Mouse (Mus musculus): ENCODE measurements around the gene Serpinc1.
A peak's percentile ranks its signal among the peaks of the same experiment; 100 is the strongest.
"Not testable (repeated sequence)": the region's sequence is repeated elsewhere in the genome, so short reads cannot be mapped to it uniquely, and the experiment has no call there.

Gene Serpinc1

DNA sequence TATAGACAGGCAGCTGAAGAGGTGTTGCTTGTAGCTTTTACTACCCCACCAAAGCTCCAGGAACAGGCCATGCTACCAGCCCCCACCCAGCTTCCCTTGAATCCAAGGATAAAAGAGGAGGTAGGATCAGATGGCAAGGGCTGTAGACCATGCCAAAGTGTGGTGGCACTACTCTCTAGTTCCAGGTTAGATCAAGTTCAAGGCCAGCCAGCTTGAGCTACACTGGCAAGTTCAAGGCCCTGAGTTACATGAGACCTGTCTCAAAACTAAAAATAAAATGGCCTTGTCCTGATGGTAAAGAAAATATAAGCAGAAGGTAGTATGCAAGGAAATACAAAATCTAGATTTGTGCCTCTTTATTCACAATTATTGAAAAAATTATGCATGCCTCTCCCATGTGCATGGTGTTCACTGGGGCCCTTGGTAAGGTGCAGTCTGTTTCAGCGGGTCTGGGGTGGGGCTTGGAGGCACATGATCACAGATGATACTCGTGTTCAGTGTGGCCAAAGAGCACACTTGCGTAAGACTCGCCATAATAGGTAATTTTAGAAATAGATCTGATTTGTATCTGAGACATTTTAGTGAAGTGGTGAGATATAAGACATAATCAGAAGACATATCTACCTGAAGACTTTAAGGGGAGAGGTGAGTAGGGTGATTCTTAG, at the start of gene Serpinc1:
Gene Serpinc1, plus strand, starts transcription at position 515 of the 665 bp plus-strand sequence.
- DNase-seq (ENCODE audit: low read depth): no peak

DNA sequence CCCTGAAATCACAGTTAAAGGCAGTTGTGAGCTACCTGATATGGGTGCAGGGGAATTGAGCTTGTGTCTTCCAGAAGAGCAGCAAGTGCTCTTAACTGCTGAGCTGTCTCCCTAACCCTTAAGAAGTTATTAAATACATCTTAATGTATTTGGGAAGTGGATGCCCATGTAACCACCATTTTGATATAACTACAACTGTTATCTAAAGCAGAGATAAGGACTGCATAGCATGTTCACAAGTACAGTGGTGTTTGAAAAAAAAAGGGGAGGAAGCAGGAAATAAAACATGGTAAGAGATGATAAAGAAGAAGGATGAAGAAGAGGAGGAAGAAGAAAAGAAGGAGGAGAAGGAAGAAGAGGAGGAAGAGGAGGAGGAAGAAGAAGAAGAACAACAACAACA, 47.1 kb upstream of the Serpinc1 start:
- DNase-seq (ENCODE audit: low read depth): no peak

DNA sequence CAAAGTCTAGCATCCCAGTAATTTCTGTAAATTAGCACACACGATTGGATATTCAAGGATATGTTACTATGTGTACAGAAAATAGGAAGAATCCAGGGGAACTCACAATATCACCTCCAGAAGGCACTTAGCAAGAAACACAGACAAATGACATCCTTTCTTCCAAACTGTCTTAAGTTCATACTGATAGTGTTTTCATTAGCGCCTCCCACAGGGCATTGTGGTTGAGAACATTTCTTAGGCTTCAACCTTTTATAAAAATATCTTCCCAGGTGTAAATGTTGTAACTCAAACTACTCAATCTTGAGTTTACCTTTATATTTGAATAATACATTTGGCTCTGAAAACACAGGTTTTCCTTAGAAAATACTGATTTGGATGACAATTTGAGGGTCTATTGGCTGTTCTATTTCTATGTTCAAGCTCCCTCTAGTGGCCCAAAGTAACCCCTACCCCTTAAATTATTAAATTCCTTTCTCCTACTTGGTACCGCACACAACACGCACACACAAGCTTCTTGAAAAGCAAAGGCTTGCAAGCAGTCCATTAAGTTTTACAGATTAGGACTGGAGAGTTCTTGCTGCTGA, 44.4 kb upstream of the Serpinc1 start:
- peak; percentile 70 for DNase-seq (ENCODE audit: low read depth)

DNA sequence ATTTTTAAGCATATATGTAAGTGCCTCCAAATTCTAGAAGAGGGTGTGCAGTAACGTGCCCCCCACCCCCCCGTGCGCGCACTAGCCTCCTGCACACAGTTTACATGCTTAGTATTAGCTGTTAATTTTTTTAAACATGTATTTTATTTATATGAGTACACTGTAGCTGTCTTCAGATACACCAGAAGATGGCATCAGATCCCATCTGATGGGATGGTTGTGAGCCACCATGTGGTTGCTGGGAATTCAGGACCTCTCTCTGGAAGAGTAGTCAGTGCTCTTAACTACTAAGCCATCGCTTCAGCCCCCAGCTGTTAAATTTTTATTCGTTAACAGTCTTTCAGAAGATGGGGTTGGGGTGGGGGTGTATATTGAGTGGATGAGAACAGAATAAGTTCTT, 42.8 kb upstream of the Serpinc1 start:
- peak; percentile 47 for DNase-seq (ENCODE audit: low read depth)

DNA sequence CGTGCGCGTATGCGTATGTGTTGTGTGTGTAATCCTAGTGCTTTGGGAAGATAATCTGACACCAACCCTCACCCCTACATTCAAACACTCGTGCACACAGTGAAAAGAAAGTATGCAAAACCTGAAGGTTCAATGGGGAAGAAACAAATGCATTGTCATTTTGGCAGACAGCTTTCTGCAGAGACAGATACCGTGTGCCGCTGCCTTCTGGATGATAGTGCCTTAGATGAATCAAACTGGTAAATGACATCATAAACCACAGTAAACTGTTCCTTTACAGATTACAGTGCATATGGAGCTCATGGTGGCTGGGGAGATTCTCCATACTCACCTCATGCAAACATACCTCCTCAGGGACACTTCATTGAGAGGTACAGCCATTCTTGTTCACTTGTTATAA, 15.2 kb upstream of the Serpinc1 start:
- peak; percentile 28 for DNase-seq (ENCODE audit: low read depth)

DNA sequence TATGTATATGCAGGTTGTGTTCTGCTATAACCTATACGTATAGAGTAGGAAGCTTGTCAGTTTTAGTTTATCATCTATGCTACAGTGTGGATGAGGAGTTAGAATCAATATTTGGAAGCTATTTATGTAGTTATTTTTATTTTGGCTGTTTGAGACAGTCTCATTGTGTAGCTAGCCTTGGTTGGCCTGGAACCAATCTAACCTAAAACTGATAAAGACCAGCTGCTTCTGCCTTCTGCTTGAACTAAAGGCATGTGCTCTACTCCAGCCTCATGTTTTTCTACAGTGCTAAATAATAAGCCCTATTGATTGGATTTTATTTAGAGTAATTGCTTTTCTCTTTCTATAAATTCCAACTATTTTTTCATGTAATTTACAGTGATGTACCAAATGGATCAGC, 11.1 kb upstream of the Serpinc1 start:
- no peak for DNase-seq (ENCODE audit: low read depth)

DNA sequence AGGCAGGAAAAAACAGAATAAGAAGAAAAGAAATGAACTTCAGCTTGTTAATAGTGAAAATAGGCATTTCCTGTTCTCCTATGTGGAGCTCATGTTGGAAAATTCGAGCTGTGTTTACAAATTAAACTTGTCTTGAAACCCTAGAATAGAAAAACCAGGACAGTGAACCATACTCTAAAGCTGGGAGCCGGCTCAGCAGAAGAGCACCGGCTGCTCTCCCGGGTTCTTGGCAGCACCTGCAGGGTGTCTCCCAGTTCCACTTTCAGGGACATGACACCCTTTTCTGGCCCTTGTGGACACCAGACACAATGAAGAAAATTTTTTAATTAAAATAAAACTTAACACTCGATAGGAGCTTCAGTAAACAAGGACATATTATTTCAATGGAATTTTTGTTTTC, 9.7 kb upstream of the Serpinc1 start:
- no peak for DNase-seq (ENCODE audit: low read depth)

DNA sequence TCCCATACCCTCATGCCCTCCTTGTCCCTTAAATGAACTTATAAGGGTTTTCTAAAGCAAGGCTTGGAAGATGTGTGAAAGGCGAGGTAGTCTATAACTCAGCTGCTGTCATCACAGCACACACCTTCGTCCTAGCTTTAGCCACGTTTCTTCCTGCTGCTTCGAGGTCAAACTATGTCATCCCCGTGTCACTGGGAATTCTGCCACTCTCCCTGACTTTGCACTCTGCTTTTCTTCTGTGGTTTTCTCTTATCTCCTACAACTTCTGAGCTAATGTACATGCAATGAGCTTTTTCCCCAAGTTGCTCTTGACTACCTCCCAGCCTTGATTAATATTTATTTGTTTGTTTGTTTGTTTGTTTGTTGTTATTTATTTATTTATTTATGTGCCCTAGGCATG, 1.6 kb downstream of the Serpinc1 start:
- no peak for DNase-seq (ENCODE audit: low read depth)

DNA sequence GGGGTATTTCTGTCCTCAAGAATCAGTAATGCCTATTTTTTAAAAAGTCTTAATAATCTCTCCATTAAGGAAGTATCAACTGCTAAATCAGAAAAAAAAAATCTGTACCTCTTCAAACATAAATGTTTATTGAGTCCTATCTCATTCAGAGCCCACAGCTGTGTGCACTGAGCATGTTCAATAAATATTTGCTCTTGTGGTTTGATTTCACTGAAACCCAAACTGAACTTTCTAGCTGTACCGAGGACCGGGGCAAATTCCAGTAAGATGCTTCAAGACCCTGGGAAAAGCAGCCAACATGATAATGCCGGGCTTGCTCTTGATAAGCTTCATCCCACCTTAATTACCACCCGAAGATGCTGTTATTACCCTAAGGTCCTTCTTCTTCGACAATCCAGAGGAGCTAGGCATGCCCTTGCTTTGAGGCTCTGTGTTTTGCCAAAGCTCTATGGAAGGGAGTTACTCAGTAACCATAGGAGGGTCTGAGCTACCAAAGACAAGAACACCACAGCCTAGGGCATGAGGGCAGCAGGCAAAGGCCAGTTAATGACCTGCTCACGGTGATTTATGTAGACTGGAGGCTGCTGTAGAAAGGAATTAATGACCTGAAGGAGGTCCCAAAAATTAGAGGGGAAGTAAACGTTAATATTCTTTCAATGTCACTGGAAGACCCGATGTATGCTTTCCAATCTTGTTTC, 2.3 kb downstream of the Serpinc1 start:
- no peak for DNase-seq (ENCODE audit: low read depth)

DNA sequence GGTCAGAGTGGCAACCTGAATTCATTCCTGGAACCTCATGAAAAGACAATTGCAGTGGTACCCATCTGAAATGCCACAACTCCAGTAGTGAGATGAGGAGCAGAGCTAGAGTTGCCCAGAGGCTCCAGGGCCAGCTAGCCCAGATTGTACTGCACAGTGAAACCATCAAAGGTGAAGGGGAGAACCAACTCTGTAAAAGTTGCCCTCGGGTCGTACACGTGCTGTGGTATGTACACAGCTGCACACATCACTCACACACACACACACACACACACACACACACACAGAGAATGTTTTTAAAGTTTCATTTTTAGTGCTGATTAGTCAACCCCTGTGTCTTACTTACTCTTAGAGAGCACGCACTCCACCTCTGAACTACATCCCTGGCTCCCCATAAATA, 3.0 kb downstream of the Serpinc1 start:
- no peak for DNase-seq (ENCODE audit: low read depth)

DNA sequence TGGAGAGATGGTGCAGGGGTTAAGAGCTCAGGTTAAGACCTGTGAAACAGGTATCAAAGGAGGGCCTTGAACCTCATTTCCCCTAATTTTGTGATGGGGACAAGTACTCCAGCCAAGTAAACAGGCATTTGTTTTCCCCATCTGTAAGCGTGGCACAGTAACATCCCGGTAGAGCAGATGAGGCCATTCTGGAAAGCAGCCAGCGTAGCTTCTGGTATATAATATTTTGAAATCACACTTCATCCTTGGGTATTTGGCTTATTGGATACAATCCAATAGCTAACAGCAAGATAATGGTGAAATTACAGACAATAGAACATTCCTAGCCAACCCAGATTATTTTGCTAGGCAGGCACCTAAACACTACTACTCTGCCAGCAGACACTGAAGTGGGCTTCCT, 4.5 kb downstream of the Serpinc1 start:
- no peak for DNase-seq (ENCODE audit: low read depth)

DNA sequence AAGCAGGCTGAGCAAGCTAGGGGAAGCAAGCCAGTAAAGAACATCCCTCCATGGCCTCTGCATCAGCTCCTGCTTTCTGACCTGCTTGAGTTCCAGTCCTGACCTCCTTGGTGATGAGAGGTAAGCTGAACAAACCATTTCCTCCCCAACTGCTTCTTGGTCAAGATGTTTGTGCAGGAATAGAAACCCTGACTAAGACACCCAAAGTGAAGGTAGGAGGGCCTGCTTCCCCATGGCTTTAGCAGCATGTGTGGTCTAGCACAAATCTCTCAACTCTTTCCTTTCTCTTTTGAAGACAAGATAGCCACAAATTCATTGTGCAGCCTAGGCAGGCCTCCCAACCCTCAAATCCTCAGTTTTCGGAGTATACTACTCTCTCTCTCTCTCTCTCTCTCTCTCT, 6.3 kb downstream of the Serpinc1 start:
- not testable (repeated sequence) for DNase-seq (ENCODE audit: low read depth)

DNA sequence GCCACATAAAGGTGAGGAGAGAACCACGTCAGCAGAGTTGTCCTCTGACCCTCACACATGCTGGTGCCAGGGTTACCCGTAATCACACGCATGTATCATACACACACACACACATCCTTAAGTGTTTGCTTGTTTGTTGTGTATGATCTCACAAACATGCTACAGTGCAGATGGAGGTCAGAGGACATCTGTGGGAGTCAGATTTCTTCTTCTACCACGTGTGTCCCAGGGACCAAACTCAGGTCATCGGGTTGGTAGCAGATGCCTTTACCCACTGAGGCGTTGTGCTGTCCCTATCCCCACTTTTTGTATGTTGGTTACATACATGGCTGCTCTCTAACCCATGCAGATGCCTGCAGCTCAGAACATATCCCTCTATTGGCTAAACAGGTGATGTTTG, 7.1 kb downstream of the Serpinc1 start:
- DNase-seq (ENCODE audit: low read depth): no peak

DNA sequence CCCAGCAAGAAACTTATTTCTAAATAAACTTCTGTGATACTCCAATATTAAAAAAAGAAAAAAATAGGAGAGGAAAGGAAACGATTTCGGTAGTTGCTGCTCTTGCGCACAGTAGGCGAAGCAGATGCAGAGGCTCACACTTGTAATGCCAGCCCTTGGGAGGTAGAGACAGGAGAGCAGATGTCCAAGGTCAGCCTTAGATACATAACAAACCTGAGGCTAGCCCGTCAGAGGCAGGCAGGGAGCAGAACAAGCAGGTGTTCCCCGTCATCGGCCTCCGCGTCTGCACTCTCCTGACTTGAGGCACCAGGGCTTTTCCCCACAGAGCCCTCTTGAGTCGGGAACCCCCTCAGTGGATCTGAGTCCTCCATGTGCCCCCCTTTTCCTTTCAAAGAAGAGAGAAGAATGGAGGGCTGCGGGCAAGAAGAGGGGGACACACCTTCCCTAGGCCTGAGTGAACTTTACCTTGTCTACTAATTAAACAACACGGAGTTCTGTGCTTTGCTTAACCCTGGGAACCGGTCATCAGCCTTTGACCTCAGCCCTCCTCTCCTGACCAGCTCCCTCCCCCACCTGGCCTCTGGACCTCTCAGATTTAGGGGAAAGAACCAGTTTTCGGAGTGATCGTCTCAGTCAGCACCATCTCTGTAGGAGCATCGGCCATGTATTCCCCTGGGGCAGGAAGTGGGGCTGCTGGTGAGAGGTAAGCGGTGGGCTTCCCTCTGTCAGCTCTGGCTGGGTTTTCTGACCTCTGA, 8.7 kb downstream of the Serpinc1 start:
- no peak for DNase-seq (ENCODE audit: low read depth)

DNA sequence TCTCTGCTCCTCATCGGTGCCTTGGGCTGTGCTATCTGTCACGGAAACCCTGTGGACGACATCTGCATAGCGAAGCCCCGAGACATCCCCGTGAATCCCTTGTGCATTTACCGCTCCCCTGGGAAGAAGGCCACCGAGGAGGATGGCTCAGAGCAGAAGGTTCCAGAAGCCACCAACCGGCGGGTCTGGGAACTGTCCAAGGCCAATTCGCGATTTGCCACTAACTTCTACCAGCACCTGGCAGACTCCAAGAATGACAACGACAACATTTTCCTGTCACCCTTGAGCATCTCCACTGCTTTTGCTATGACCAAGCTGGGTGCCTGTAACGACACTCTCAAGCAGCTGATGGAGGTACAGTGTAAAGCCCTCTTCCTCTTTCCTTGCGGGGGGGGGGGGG, 11.0 kb downstream of the Serpinc1 start:
- no peak for DNase-seq (ENCODE audit: low read depth)

DNA sequence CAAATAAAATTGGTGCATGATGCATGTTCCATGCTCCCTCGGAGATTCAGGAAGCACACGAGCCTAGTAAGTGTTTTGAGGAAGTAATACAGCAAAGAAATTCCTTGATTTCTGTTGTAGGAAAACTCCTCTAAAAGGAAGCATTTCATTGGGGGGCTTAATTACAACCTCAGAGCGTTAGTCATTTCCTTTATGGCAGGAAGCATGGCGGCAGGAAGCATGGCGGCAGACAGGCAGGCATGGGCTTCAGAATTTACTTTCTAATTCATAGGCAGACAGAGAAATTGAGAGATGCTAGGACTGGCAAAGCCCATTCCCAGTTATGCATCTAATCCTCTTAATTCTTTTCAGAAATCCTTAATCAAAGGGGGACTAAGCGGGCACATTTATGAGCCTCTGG, 15.5 kb downstream of the Serpinc1 start:
- DNase-seq (ENCODE audit: low read depth): peak; percentile 66

DNA sequence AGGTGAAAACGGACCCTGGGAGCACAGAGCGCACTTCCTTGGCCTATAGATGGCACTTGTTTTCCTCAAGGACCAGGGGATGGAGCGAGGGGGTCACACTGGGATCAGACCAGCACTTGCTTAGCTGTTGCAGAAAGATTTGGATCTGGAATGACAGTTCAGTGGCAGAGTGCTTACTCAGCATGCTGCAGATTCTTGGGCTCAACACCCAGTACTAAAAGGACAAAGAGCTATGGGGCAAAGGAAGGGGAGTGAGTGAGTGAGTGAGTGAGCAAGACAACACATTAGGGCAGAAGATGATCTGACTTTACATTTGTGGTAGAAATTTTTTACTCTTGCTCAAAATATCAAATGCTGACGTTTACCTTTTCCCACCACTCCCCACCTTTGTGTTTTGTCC, 26.6 kb downstream of the Serpinc1 start:
- DNase-seq (ENCODE audit: low read depth): no peak

DNA sequence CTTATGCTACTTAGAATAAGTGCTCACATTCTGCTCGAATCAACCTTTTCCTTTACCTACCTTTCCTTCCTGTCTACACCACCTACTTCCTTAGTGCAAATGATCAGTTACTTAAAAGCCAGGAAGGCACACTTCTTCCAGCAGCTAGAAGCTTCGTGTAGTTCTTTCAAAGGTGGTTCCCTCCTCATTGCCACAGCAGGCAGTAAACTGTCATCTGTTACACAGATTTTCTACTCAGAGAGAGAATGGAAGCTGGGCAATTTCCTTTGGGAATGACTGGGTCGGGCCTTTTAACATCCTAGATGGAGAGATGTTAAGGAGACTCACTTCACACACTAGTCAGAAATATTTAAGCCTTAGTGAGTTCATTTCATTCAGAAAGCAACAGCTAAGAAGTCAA, 27.1 kb downstream of the Serpinc1 start:
- no peak for DNase-seq (ENCODE audit: low read depth)

DNA sequence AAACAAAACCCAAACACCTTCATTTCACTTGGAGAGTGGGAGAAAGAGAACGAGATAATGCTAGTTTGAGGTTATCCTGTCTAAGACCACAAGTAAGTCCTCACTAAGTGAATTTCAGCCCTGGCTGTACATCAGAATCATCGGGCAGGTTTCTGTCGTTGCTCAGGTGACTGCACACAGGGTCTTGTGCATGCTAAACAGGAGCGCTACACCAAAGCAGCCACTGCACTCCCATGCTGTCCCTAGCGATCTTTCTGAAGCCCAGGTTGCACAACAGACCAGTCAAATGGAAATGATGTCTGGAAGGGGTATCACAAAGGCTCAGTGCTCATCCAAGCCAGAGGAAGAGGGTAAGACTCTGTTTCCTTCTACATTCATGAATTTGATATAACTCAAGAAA, 28.1 kb downstream of the Serpinc1 start:
- no peak for DNase-seq (ENCODE audit: low read depth)

DNA sequence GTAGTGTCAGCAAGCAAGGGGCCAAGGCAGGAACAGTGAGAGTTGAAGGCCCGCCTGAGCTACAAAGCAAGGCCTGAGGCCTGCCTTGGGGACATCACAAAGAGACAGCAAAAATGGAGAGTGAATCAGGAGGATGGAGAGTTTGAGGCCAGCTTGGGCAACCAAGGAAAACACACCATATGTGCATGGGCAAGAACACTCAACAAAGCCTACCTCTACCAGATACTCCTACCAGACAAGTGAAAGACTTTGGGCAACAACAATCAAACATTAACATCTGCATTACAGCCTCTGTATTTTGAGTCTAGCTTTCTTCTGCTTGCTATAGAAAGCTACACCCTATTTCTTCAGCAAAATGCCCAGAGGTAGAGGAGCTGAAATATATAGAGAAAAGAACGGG, 29.7 kb downstream of the Serpinc1 start:
- no peak for DNase-seq (ENCODE audit: low read depth)

DNA sequence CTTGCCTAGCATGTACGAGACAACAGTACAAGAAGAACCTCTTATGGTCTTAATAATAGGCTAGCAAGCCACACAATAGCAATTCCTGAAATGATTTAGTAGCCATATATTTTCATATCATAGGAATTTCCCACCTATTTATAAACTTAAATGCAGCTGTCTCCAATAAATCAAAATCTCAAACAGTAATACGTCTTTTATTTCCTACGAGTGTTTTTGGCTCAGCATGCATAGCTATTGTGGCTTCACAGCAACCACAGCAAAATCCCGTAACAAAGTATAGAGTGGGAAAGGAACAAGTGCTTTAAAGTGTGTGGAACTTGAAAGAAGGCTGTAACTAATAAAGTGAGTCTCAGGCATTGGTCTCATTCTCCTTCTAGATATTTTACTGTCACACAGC, 32.1 kb downstream of the Serpinc1 start:
- DNase-seq (ENCODE audit: low read depth): no peak

DNA sequence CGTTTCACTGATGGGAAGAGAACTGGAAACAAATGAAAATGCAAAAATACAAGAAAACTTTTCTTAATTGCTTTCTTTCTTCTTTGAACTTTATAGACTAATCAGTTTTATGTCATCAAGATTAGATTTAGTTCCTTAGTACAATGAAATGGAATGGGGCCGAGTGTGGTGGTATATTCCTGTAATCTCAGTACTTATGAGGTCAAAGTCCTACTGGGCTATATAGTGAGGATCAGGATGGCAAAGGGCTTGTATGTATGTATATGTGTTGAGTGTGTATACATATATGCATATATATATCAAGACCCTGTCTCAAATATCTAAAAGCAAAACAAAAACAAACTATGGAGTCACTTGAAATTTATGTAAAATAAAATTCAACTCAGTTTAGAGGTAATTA, 38.0 kb downstream of the Serpinc1 start:
- DNase-seq (ENCODE audit: low read depth): no peak

DNA sequence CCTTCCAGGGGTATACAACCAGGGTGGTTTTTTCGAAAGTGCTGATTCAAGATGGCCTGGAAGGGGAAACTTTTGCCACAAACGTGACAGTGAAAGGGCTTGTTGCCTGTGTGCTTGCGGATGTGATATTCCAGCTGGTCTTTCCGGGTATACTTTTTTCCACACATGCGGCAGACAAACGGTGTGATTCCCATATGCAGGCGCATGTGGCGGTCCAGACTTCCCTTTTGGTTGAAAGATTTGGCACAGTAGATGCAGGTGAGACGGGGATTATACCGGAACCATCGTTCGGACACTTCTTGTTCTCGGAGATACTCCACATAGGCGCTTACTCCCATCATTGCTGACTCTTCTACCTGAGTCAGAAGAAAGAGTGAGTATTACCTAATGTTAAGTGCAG, 41.7 kb downstream of the Serpinc1 start:
- no peak for DNase-seq (ENCODE audit: low read depth)
